Mouse (Mus musculus) kidney, postnatal 10 days (tissue): Measurements from ENCODE around the gene A630023A22Rik.

Experiments used
- DNase-seq: peaks from one replicate; pipeline ENCODE4 v3.0.0; 2021; ENCODE audit warnings: mixed read lengths

The A630023A22Rik gene

DNA sequence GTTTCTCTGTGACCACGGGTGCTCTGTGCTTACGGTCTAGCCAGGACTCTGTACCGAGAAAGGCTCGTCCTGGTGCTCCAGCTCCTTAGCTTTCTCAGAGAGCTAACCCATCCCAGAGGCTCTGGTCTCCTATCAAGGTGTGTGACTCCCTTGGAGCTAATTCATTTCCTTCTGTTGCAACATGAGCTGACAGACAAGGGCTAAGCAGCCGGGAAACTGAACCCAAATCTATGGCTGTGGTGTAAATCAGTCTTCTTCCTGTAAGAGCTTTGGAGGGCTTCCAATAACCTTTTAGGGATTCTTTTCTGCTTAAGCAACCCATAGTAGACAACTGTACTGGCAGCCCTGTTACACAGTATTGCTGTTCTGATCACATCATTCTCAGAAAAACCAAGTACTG is at the start of gene A630023A22Rik:
Gene A630023A22Rik, minus strand, starts transcription at position 154 of the 400 bp plus-strand sequence.
- DNase-seq: no peak

GRCm38 (mm10) chr14:34152342-34152741 is 49.8 kb upstream of the A630023A22Rik start, which contains the start of gene Npy4r:
Npy4r (minus strand) TSS chr14:34152489.
- DNase-seq: peak; percentile 78

DNA sequence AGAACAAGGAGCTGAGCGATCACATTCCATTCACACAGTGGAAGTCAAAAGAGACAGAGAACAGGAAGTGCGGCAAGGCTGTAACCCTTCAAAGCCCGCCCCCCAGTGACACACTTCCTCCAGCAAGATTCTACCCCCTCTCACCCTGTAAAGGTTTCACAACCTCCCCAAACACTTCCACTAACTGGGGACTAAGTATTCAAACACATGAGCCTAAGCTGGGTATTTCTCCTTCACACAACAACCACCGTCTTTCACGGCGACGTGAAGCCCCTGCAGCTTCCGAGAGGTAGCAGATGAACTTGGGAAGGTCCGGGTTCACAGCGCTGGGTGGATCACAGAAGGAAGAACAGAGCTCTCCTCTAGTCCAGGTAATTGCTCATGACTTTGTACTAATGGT is 40.4 kb upstream of the A630023A22Rik start:
- DNase-seq: no peak

GRCm38 (mm10) chr14:34142316-34142715 is 39.8 kb upstream of the A630023A22Rik start:
- no peak for DNase-seq

- DNase-seq: no peak
Observed at GRCm38 (mm10) chr14:34139671-34140664, 37.4 kb upstream of the A630023A22Rik start.

DNA sequence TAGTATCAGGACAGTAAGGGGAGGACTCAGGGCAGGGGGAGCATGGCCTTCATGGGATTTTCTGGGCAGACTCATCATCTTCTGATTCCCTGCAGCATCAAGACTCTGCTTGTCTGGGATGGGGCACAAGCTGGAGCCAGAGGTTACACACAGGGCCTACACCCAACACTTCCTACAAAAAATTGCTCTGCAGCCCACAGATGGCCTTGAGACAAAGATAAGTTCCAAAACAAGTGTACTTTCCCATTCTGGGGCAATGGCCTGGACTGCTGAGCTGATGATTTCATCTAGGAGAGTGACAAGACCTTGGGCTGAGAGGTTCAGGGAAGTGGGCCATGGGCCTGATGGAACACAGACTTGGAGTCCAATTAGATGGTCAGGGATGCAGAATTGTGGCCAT is 32.8 kb upstream of the A630023A22Rik start:
- no peak for DNase-seq

DNA sequence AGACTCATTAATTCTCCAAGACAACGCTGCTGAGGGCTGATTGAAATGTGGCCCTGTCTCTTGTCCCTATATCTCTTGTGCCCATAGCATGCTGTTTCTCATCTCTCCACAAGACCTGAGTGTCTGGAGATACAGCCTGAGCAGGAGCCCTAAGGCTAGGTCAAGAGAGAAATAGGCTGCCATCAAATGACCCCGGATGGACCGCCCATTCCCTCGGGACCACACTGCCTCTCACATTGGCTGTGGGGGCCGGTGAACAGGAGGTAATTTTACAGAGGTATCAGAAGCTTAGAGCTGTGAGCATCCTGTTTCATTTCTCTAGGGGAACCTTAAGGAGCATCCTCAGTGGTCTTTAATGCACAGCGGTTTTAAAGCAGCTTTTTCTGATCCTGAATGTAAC is 28.7 kb upstream of the A630023A22Rik start:
- no peak for DNase-seq

DNA sequence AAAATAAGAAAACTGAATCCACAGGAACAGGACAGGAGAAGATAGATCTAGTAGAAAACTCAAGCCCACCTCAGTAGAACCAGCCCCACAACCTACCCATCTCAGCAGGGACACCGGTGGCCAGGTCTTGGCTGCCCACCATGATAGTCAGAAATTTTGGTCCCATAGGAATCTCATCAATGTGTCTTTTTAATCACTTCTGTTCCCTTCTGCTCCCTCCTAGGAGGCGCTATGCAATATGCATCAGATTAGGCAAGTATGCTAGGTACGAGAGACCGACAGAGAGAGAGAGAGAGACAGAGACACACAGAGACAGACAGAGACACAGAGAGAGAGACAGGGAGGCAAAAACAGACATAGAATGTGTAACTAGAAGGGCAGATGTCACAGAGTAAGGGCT is 19.1 kb upstream of the A630023A22Rik start:
- DNase-seq: no peak

DNA sequence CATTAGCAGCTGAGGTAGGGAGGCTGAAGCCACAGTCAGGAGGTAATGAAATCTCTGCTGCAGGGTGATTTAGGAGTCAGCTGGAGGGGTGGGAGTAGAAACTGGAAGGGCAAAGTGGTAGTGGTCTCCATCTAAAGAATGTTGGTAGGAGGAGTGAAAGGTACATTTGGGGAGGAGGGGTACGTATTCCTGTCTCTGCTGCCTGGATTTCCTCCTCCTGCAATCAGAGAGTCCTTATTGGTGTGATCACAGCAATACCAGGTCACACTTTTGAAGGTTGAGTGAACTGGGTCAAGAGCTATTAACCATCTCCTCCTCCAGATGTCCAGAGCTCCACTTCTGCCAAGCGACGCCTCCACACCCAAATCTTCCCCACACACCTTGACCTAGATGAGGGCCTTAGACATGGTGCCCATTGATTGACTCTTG is 18.4 kb upstream of the A630023A22Rik start:
- no peak for DNase-seq

- no peak for DNase-seq
Observed at GRCm38 (mm10) chr14:34120016-34120910, 17.7 kb upstream of the A630023A22Rik start.

DNA sequence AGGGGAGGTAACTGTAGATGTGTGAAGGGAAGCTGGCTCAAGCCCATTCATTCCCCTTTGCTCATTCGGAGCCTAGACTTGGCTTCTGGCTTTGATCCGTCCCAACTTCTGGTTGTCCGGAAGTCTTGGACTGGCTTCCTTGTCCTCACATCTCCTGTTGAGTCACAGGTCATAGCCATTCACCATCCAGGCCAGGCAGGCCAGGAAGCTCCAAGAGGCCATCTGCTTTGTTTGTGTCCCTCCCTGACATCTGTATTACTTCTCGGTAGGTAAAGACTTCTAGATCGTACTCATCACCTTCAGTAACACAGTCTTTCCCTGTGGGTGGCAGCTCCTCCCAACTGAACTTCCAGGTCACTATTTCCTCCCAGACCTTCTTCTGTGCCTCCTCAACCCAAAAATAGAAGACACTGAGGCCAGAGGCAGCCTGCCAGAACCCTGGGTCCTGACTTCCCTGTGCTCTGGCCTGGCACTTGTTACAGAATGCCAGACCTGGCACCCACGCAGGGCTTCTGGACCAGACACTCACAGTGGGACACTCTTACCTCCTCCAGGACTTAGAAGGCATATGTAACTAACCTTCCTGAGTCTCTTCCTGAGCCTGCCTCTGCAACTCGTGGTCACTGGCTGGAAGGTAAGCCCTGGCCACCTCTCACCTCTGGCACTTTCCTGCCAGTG is 16.6 kb upstream of the A630023A22Rik start:
- DNase-seq: peak; percentile 16

DNA sequence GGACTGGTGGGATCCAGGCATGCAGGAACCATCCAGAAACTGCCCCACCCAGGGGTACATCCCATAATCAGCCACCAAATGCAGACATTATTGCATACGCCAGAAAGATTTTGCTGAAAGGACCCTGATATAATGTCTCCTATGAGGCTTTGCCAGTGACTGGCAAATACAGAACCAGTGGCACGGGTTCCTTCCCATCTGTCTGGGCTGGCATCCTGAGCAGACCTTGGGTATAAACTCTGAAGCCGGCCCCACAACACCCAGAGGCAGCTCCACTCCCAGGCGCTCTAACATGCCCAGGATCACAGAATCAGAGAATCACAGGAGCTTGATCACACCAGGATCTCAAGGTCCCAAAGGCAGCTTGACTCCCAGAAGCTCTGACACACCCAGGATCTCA is 11.8 kb upstream of the A630023A22Rik start:
- no peak for DNase-seq

- DNase-seq: no peak
Observed at GRCm38 (mm10) chr14:34107594-34107993, 5.0 kb upstream of the A630023A22Rik start.

- DNase-seq: peak; percentile 73
Observed at GRCm38 (mm10) chr14:34106389-34107062, 4.0 kb upstream of the A630023A22Rik start.

DNA sequence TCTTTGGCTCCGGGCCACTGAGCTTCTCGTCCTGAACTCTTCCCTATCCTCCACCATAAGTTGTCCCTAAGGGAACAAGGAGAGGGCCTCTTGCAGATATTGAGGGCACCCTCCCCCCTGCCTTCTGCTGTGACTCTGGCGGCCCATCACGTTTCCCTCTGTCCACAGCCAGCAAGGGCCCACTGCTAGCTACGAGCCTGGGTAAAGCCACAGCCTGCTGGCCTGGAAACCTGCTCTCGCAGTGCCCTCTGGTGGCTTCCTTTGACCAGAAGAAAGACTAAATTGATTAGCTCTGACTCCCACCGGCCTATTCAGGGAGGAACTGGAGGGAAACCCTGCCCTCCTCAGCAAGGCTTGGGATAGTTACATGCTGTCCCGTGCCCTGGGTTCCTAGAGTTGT is 2.3 kb upstream of the A630023A22Rik start:
- peak; percentile 87 for DNase-seq

- no peak for DNase-seq
Observed at GRCm38 (mm10) chr14:34103855-34104254, 1.3 kb upstream of the A630023A22Rik start.

DNA sequence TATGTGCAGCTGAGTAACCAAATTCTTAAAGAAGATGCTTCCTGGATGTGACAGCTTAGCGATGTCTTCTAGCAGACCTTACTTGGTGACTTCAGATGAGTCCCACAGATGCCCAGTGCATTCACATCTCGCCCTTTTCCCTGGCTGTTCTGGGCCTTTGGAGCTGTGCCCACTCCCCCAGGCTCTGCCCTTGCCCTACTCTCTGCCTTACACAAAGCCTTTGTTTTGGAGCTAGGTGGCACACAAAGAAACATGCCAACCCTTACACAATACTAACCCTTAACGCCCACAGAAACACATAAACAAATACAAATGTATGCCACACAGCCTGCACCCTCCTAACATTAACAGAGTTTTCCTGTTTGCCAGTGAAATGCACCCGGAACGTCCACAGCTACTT is 6.4 kb downstream of the A630023A22Rik start:
- no peak for DNase-seq

GRCm38 (mm10) chr14:34092856-34093255 is 9.7 kb downstream of the A630023A22Rik start:
- DNase-seq: no peak

DNA sequence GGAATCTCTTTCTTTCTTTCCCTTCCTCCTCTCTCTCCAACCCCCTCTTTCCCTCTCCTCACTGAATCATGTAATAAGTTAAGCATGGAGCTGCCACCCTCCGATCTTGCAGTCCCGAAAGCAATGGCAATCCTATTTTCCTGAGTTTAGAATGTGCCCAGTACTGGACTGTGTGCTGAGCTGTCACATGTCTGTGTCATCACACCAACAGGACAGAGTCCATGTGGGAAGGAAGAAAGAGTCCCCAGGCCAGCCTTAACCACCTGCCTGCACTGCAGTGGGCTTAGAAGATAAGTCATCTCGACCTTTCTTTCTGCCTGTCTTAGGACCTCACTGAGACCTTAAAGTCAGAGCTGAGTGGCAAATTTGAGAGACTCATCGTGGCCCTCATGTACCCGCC is 11.1 kb downstream of the A630023A22Rik start:
- no peak for DNase-seq

GRCm38 (mm10) chr14:34089796-34090195 is 12.8 kb downstream of the A630023A22Rik start:
- no peak for DNase-seq

DNA sequence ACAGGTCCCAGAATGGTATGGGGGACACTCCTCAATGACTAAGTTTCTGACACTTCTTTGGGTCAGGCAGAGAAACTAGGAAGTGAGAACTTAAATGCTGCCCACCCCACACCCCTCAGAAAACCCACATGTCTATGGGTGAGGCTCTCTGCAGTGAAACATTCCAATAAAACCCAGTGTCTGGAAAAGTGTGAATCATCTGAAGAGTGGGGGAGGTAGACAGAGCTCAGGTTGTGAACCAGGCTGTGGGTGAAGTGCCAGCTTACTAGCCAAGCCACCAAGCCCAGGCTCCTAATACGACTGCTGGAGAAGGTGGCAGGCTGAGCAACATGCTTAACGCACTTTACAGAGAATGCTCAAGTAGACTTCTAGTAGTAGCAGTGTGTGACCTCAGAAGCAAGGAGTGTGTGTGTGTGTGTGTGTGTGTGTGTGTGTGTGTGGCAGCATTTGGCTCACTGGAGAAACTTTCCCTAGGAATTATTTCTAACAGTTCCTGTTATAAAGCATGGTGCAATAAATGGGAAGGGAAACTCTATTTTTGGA is 14.6 kb downstream of the A630023A22Rik start:
- no peak for DNase-seq

DNA sequence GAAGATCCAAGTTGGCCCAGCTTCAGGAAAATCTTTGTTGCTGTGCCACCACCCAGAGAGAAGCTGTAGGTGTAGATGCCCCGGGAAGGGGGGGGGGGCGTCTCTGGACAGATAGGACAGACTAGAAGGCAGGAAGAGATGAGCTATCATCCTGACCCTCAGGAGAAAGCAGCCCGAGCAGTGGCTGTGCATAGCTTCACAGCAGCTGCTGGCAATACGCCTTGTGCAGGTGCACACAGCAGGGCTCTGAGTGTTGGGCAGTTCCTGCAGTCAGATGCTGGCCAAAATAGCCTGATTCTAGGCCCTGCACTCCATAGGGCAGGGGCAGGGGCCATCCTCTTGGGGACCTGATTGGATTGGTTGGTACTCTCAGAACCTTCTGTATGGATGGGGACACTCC is 15.7 kb downstream of the A630023A22Rik start:
- no peak for DNase-seq
